Mouse (Mus musculus) heart, adult 2 months (tissue): ENCODE measurements around the gene Col4a2. TPM values are rescaled to one million over a fixed set of nuclear protein-coding genes. Genes with fewer than 3 reads are reported as not detected.

Source experiments
- DNase-seq, 2 experiments: peaks; one replicate each; pipeline ENCODE4 v3.0.0; 2021
- H3K27ac ChIP-seq: fragments of 200-600 bp; 2 replicates; pipeline ENCODE4 v1.8.1; 2022
- H3K27me3 ChIP-seq: fragments of 200-500 bp; 2 replicates; pipeline ENCODE4 v1.6.1; 2012; ENCODE audit warnings: mild to moderate bottlenecking, low read length, inconsistent platforms, mixed read lengths; ENCODE audit not compliant: control insufficient read depth, insufficient read depth
- H3K36me3 ChIP-seq: fragments of 200-500 bp; 2 replicates; pipeline ENCODE4 v1.6.1; 2012; ENCODE audit warnings: low read length, inconsistent platforms; ENCODE audit not compliant: control insufficient read depth, insufficient read depth
- H3K4me1 ChIP-seq: fragments of 200-500 bp; 2 replicates; pipeline ENCODE4 v1.6.1; 2011; ENCODE audit warnings: low read length; ENCODE audit not compliant: control insufficient read depth, insufficient read depth
- H3K4me3 ChIP-seq: fragments of 200-600 bp; 2 replicates; pipeline ENCODE4 v1.8.1; 2022
- H3K79me2 ChIP-seq: fragments of 200-500 bp; replicated peaks from 2 replicates; pipeline ENCODE4 v1.6.1; 2012; ENCODE audit warnings: mild to moderate bottlenecking, inconsistent platforms, low read length, moderate library complexity, mixed read lengths; ENCODE audit not compliant: control insufficient read depth, insufficient read depth
- H3K9ac ChIP-seq: fragments of 200-500 bp; 2 replicates; pipeline ENCODE4 v1.6.1; 2012; ENCODE audit warnings: low read depth, mild to moderate bottlenecking, control low read depth, inconsistent platforms, low read length, mixed read lengths
- CTCF ChIP-seq: fragments of 200-600 bp; IDR thresholded peaks from 2 replicates; pipeline ENCODE4 v1.8.1; 2022; ENCODE audit warnings: antibody characterized with exemption, mild to moderate bottlenecking, moderate library complexity
- EP300 ChIP-seq: fragments of 200-500 bp; IDR thresholded peaks from 2 replicates; pipeline ENCODE4 v1.6.1; 2011; ENCODE audit warnings: low read depth, low read length, control low read depth; ENCODE audit not compliant: insufficient read depth
- POLR2A ChIP-seq: fragments of 200-500 bp; IDR thresholded peaks from 2 replicates; pipeline ENCODE4 v1.6.1; 2011; ENCODE audit warnings: mild to moderate bottlenecking, low read depth, low read length, control low read depth; ENCODE audit not compliant: insufficient read depth
- WGBS: fragments of 180-500 bp; shearing (Covaris S2); methylation state at CpG from one replicate; pipeline ENCODE4 v1.1.7; 2018; 5-methylcytosine and 5-hydroxymethylcytosine counted together
- intact Hi-C: fragments of 180-260 bp; cut with DNase I; formaldehyde crosslinking; loops from one replicate; pipeline ENCODE4 v1.15.1; 2025
- polyA plus RNA-seq: library from polyadenylated mRNA; depleted of rRNA; stranded (reverse); fragments of >200 nt; gene quantifications from 2 replicates; pipeline ENCODE4 v1.2.3, GENCODE M21; 2012
- total RNA-seq, 2 experiments: library from RNA; stranded (reverse); gene quantifications; 2 replicates each; pipeline ENCODE4 v1.2.3; 2021

Col4a2 gene
- total and polyA plus RNA-seq, 3 experiments: 104 to 172 (median 139) TPM

DNA sequence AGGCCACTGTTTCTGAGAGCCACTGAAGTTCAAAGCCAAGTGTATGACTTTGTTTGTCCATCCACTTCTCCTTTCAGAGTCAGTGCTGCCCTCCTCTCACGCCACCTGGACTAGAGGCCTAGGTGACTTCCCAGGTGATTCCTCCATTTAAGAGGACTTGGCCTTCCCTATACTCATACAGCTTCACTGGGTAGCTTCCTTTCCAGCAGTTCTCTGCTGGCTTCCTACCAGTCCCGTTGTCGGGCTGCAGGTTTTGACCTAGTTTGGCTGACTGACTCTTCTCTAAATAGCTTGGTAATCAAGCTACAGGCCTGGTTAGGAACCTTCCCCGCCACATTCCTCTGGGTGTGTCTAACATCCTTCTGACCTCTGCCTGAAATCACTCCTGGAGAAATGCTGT lies 19.0 kb downstream of the Col4a2 start:
- peak in 1 of 2 experiments; percentile 79 for DNase-seq

DNA sequence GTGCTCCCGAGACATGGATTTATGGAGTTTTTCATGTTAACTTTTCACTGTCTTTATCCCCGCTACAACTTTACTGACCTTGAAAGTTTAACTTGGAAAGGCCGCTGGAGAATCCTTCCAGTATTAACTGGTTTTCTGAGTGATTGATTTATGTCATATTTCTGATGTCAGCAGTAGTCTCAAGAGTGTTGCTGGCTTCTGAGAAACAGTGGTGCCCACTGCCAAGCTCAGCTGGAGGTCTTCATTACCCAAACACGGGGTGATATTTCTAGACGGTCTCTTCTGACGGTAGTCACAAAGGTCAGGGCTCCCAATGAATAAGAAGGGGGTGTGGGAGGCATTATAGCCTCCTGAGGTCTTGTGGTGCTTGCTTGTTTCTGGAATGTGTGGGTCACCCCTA lies 21.1 kb downstream of the Col4a2 start:
- peaks cover 59% of the 10 kb centered on the region for H3K4me1 ChIP-seq
- intact Hi-C loops: no loop called here
- peaks cover 7% of the 10 kb centered on the region for H3K79me2 ChIP-seq
- H3K4me3 ChIP-seq: no peak overlapping the region
- no peak overlapping the region for H3K9ac ChIP-seq
- H3K27ac ChIP-seq: peak overlapping the region; percentile 67
- DNase-seq: no peak
- no peaks in the 10 kb centered on the region for H3K27me3 ChIP-seq
- TF ChIP-seq CTCF: no peak
- TF ChIP-seq POLR2A: no peak
- no peak for TF ChIP-seq EP300
- H3K36me3 ChIP-seq: peaks cover 34% of the 10 kb centered on the region
- 44% methylated on average over 6 of the region's 6 CpGs for WGBS

More for the DNA sequence above, 19.0 kb downstream of the Col4a2 start:
- Histone ChIP-seq H3K27me3 (no peaks in the 10 kb centered on the region), H3K27ac (peak overlapping the region; percentile 87), H3K4me3 (no peak overlapping the region), H3K4me1 (peaks cover 56% of the 10 kb centered on the region), H3K36me3 (peaks cover 33% of the 10 kb centered on the region), H3K79me2 (0 out of 2 replicates have a peak, but pooled peaks cover 7% of the 10 kb centered on the region), H3K9ac (no peak overlapping the region; the same call in 1 of the 2 replicates)
- 9% methylated on average over 4 of the region's 4 CpGs for WGBS
- intact Hi-C loops: no loop called here
- no peak for TF ChIP-seq POLR2A
- TF ChIP-seq CTCF: no peak
- TF ChIP-seq EP300: peak; percentile 77; the same call in 1 of the 2 replicates

DNA sequence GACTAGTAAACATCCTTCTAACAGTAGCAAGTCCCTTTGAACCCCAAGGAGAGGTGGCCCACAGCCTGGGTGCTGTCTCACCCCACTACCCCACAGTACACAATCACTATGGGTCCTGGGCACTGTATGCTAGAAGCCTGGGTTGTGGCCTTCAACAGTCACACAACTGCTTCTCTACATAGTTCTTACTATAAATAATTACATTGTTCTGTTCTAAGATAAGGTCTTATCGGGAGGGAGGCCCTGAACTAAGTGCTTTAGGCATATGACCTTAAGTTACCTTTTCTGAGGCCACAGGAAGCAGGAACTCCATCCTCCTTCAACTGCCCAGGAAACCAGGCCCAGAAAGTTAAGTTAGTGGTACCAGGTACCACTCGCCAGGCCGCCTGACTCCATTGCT lies 21.9 kb downstream of the Col4a2 start:
- WGBS: 23% methylated on average over 3 of the region's 3 CpGs
- Histone ChIP-seq H3K4me1 (peaks cover 59% of the 10 kb centered on the region), H3K27me3 (no peaks in the 10 kb centered on the region), H3K4me3 (no peak overlapping the region), H3K79me2 (peaks cover 6% of the 10 kb centered on the region), H3K9ac (no peak overlapping the region), H3K36me3 (peaks cover 31% of the 10 kb centered on the region), H3K27ac (peak overlapping the region; percentile 67)
- intact Hi-C loops: no loop called here
- DNase-seq: peak in 1 of 2 experiments; percentile 40
- TF ChIP-seq CTCF: no peak
- no peak for TF ChIP-seq POLR2A
- TF ChIP-seq EP300: 0 out of 2 replicates have a peak, but pooled peaks have one; percentile 40

DNA sequence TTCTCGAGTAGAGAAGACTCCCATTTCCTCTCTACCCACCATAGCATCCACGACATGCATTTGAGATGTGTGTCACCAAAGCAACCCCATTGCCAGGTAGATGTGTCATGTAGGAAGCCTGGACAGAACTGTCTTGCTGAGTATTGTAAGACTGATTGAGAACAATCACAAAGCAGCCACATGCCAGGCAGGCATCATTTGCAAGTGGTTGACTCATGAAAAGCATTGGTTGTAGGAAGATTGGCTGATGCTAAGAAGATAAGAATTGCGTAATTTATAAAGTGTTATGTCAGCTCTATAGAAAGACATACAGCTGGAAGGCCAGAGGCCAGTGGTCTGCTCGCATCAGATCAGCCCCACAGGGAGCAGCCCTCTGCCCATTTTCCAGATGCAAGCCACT lies 22.6 kb downstream of the Col4a2 start:
- H3K4me3 ChIP-seq: no peak overlapping the region
- peak overlapping the region; percentile 67 for H3K27ac ChIP-seq
- peaks cover 31% of the 10 kb centered on the region for H3K36me3 ChIP-seq
- H3K79me2 ChIP-seq: peaks cover 5% of the 10 kb centered on the region
- H3K4me1 ChIP-seq: peaks cover 62% of the 10 kb centered on the region
- no peak overlapping the region for H3K9ac ChIP-seq
- H3K27me3 ChIP-seq: no peaks in the 10 kb centered on the region
- no peak for TF ChIP-seq POLR2A
- TF ChIP-seq EP300: no peak
- TF ChIP-seq CTCF: no peak
- no peak for DNase-seq
- intact Hi-C loops: no loop called here
- 61% methylated on average over 4 of the region's 4 CpGs for WGBS

DNA sequence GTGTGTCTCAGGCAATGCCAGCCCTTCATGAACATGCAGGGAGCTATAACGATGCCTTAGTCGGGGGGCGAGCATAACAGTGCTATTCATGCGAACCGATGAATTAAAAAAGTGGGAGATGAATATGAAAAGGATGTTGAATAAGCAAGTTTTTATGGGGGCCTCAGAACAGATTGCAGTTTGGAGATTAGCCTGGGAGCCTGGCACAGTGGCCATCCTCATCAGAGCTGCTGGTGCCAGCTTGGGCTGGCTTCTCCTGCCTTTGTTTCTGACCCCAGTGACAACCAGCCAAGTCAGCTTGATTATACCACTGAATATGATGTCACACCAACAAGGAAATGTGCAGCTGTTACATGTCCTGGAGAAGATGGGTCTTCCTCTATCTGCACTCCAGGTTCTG lies 23.7 kb downstream of the Col4a2 start:
- Histone ChIP-seq H3K36me3 (peaks cover 27% of the 10 kb centered on the region), H3K27ac (peak overlapping the region; percentile 77; the same call in 1 of the 2 replicates), H3K79me2 (peaks cover 5% of the 10 kb centered on the region), H3K27me3 (no peaks in the 10 kb centered on the region), H3K4me1 (peaks cover 65% of the 10 kb centered on the region), H3K4me3 (no peak overlapping the region), H3K9ac (no peak overlapping the region)
- TF ChIP-seq POLR2A (no peak), CTCF (no peak), EP300 (no peak)
- 77% methylated on average over 5 of the region's 5 CpGs for WGBS
- DNase-seq: no peak
- intact Hi-C loops: loop anchor here (2.0 kb wide), 1 partner anchor 26 kb away; no protein-coding TSS in a partner anchor

DNA sequence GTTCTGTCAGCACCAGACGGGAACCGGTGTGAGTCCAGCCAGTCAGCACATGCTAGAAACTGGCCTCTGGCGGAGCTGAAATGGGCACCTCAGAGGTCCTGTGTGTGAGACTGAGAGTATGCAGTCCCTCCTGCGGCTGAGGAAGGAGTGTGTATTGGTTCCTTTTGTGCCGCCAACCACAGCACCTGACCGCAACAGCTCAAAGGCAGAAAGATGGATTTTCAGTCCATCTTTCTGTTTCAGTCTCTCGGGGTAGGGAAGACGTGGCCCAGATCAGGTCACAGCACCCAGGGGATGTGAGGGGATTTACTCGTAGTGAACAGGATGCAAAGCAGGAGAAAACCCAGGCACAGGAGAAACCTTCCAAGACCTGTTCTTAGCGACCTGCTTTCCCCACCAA lies 25.0 kb downstream of the Col4a2 start:
- WGBS: 81% methylated on average over 10 of the region's 10 CpGs
- Histone ChIP-seq H3K36me3 (peaks cover 22% of the 10 kb centered on the region), H3K27me3 (no peaks in the 10 kb centered on the region), H3K9ac (no peak overlapping the region), H3K79me2 (peaks cover 5% of the 10 kb centered on the region), H3K4me1 (peaks cover 59% of the 10 kb centered on the region), H3K27ac (peak overlapping the region; percentile 77; the same call in 1 of the 2 replicates), H3K4me3 (no peak overlapping the region)
- intact Hi-C loops: loop anchor here (2.0 kb wide), 1 partner anchor 27 kb away; no protein-coding TSS in a partner anchor
- DNase-seq: no peak
- TF ChIP-seq EP300: no peak
- no peak for TF ChIP-seq POLR2A
- TF ChIP-seq CTCF: no peak
